Mouse (Mus musculus) frontal cortex, postnatal 36 days (tissue): ENCODE data around the gene Dap.

Experiments used
- DNase-seq, 2 experiments: peaks; one replicate each; pipeline ENCODE4 v3.0.0; 2022; ENCODE audit warnings: low spot score in 2 of 2

The Dap gene

GRCm38 (mm10) chr15:31237898-31238297 is 13.8 kb downstream of the Dap start:
- DNase-seq = no peak

GRCm38 (mm10) chr15:31238611-31239010 is 14.5 kb downstream of the Dap start:
- no peak for DNase-seq

DNA sequence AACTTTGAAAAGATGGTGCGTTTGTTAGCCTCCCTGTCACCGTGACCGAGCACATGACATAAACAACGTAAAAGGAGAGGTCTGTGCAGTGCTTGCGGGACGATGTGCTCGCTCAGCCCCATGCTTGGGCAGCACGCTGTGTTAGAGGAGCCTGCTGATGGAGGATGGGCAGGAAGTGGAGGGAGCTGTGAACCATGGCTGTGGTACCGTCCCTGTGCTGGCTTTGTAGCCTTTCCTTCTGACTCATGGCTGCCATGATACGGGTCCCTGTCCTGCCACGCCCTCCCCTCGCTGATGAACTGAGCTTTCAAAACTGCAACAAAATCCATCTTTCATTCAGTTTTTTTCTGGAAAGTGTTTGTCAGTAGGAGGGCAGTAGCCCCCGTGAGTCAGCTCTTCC is 15.6 kb downstream of the Dap start:
- no peak for DNase-seq

- no peak for DNase-seq
Observed at GRCm38 (mm10) chr15:31240181-31240580, 16.1 kb downstream of the Dap start.

DNA sequence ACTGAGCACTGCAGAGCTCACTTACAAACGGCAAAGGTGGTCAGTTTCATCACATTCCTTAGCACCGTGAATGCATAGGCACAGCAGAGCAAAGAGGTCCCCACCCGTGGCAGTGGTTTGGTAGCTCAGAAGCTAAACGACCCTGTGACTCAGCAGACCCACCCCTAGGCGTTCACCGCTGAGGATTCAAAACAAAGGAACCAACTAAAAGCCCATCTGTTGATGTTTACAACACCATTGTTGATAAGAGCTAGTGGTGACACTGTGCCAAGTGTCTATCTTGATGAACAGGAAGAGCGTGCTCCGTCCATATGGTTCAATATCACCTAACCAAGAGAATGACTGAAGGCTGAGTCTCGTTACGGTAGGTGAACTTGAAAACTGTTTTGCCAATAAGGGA is 19.1 kb downstream of the Dap start:
- DNase-seq = no peak

- DNase-seq = no peak
Observed at GRCm38 (mm10) chr15:31244696-31245445, 20.8 kb downstream of the Dap start.

GRCm38 (mm10) chr15:31245934-31246333 is 21.8 kb downstream of the Dap start:
- no peak for DNase-seq

GRCm38 (mm10) chr15:31247035-31247434 is 22.9 kb downstream of the Dap start:
- no peak for DNase-seq

- no peak for DNase-seq
Observed at GRCm38 (mm10) chr15:31248882-31249281, 24.8 kb downstream of the Dap start.

DNA sequence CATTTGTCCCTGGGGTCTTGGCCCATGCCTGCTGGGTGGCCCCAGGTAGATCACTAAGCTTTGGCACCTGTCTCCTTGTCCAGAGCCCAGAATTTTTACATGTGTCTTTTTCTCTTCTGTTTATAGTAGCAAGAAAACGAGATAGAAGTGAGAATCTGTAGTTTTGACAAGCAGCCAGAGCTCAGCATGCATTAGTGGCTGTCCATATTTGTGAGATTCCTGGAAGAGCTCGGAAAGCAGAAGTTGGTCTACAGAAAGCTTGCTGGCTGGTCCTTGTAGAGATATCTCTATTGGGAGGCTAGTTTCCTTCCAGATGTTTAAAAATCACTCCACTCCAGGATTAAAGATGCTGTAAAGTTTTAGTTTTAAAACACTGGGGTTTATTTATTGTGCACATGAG is 25.9 kb downstream of the Dap start:
- no peak for DNase-seq

GRCm38 (mm10) chr15:31250676-31251075 is 26.6 kb downstream of the Dap start:
- DNase-seq = no peak

DNA sequence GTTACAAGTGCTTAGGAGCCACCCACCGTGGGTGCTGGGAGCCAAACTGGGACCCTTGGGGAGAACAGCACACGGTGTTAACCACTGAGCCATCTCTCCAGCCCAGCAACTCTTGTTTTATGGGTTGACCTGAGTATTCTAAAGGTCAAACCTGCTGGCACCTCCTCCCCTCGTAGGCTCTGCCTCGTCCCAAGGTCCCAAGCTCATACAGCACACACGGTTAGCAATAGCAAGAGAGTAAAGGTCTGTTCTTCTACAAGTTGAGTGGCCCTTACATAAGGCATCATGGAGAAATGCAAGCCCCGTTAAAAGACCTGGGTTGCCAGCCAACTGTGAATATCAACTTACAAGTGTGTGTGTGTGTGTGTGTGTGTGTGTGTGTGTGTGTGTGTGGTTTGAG is 27.1 kb downstream of the Dap start:
- no peak for DNase-seq

DNA sequence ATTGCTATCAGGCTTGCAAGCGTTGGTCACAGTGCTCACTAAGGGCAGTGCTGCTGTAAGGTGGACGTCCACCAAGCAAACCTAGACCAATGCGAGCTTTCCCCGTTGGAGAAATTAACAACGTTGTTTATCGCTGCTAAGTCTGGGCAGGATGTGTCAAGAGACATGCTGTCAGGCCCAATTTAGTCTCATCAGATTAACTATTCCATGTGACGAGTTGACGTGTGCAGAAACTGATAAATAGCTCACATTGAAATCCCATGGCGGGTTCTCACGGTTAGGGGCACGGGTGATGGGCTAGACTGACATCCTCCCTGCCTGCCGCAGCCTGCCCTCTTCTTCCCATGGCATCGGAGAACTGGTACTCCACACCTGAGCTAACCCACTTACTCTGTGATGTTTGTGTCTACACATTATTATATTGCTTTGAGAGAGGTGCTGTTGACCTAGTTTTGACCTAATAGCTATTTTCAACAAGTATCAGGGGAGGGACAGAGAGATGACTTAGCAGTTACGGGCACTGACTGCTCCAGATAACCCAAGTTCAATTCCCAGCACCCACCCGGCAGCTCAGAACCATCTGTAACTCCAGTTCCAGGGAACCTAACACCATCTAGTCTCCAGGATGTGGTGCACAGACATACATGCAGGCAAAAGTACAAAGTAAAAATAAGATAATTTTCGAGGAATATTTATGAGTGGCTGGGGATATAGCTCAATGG is 28.6 kb downstream of the Dap start:
- DNase-seq = no peak

GRCm38 (mm10) chr15:31253380-31253779 is 29.3 kb downstream of the Dap start:
- no peak for DNase-seq

GRCm38 (mm10) chr15:31253963-31254362 is 29.8 kb downstream of the Dap start:
- no peak for DNase-seq

GRCm38 (mm10) chr15:31254939-31255535 is 30.9 kb downstream of the Dap start:
- no peak for DNase-seq

DNA sequence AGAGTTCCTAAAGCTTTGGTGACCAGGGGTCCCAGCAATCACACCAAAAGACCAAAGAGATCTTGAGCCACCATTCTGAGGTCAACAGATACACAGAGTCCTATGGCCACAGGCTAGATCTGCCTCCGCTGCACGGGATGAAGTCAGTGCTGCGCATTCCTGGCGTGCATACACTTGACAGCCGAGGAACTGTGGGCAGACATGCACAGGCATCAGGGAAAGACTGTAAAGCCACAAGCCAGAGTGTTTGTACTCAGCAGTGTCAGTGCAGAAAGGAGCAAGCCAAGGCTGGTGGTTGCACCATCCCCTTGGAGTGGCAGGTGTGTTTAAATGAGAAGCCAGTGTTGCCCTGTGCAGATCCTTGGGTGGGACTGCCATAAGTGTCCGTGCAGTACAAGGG is 31.6 kb downstream of the Dap start:
- no peak for DNase-seq

- no peak for DNase-seq
Observed at GRCm38 (mm10) chr15:31257329-31257728, 33.2 kb downstream of the Dap start.

DNA sequence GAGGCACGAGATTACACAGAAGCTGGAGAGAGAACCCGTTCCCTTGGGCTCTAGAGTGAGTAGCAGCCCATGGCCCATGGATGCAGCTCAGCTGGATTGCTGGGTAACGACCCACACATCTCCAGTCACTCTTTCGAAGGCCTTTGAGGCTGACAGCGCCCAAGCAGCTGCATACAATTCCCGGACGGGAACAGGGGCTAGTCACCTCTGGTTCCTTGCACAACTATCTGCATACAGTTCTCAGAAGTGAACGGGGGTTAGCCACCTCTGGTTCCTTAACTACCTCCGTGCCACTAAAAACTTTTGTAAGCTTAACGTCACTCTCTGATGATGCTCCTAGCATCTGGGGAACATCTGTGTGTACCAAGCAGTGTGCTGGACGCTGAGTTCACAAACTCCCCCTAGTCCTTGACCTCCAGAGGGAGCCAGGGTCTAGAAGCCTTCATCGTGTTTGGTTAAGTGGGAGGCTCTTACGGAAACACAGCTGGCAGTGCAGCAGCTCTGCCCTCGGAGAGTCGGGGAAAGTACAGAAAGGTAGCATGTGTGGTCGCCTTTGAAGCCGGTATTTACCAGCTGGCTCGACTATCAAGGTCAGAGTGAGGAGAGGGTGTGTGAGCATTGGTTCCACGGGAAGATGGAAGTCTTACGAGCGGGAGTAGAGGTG is 34.0 kb downstream of the Dap start:
- no peak for DNase-seq

DNA sequence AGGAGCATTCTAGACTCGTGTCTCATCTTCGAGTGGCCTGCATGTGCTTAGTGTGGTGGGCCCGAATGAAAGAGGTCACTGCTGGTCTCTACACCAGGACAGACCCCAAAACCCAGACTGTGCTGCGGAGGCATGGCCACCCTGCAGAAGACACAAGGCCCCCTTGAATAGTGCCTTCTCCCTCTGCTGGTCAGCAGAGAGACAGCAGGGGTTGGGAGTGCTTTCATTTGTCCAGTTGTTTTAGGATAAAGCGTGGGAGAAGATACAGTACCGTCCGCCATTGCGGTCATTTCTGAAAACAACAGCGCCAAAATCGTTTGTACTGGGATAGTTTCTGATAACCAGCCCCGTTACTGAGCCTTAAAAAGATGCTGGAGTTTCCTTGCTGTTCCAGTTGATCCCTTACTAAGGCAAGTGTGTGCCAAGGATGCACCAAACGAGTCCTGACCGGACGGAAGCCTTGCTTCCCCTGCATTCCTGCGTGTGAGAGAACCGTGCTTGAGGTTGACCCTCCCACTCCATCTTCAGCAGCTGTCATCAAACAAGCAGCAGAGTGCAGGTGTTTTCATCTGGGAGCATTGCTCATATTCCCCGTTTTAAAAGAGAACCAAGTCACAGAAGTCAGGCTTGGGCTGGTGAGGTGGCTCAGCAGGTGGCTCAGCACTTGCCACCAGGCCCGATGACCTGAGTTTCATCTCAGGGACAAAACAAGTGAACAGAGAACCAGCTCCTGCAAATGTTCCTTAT is 34.8 kb downstream of the Dap start:
- no peak for DNase-seq

GRCm38 (mm10) chr15:31261094-31261493 is 37.0 kb downstream of the Dap start:
- DNase-seq = no peak

GRCm38 (mm10) chr15:31262361-31262760 is 38.2 kb downstream of the Dap start:
- no peak for DNase-seq
